Mouse (Mus musculus): ENCODE measurements around the gene Stau1. TPM values are rescaled to one million over a fixed set of nuclear protein-coding genes. Genes with fewer than 3 reads are reported as not detected.
"Not testable (repeated sequence)": the region's sequence is repeated elsewhere in the genome, so short reads cannot be mapped to it uniquely, and the experiment has no call there.

Stau1 gene
- 10 to 100 TPM; 33.3 to 37.3 (median 35.2) TPM for total RNA-seq (2022)

DNA sequence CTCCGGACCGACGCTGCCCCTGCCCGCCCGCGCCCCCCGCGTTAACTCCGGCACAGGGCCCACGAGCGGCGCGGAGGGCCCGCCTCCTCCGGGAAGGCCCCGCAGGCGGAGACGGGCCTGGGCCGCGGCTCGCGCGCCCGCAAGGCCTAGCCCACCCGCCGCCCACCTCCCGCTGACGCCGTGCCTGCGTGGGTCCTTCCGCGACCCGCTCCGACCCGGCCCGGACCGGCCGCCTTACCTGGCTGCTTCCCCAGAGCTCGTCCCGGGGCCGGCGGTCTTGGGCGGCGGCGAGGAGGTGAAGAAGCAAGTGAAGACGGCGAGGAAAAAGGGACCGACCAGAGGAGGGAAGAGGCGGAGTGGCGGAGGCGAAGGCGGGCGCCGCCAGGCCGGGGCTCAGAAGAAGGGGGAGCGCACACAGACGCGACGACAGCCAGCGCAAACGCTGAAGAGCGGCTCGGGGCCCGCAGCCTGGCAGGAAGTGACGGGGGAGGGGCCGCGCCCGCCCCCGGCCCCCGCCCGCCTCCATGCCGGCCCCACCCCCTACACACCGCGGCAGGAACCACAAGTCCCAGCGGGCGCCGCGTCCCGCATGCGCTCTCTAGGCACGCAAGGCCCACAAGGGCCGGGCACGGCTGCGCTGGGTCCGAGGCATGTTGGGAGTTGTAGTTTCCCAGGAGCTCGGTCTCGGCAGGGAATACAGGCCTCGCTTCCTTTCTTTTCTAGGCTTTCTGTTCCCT, at the start of gene Stau1:
Gene Stau1, minus strand, starts transcription at position 504 of the 737 bp plus-strand sequence.
- DNase-seq (ENCODE audit: low spot score in 2 of 2) = peak; percentile 90 to 96

DNA sequence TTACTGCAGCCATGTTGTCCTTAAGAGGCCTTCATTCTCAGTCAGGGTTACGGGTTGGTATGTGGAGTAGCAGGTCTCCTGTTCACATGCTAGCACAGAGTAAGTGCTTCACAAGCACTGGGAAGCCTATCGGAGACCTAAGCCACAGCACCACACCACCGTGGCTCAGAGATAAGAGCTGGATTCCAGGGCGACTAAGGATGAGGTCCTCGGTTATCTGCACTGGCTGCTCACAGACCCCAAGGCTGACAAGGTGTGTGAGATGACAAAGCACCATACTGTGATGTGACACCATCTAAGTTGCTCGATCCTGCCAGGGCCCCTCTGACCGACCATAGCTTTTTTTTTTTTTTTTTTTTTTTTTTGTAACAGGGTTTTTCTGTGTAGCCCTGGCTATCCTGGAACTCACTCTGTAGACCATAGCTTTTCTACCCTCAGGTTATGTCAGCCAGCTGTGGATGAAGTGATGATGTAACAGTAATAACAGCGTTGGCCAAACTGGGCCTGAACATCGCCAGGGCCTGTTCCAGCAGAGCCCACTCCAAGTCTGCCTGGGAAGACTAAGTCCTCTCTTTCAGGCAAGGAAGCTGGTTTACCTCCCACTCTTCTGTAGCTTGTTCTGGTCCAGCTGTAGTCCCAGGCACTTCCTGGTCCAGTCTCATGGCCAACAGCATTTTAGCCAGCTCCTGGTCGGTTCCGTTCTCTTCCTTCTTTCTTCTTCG, 47.5 kb upstream of the Stau1 start:
- DNase-seq (ENCODE audit: low spot score in 2 of 2) = no peak

DNA sequence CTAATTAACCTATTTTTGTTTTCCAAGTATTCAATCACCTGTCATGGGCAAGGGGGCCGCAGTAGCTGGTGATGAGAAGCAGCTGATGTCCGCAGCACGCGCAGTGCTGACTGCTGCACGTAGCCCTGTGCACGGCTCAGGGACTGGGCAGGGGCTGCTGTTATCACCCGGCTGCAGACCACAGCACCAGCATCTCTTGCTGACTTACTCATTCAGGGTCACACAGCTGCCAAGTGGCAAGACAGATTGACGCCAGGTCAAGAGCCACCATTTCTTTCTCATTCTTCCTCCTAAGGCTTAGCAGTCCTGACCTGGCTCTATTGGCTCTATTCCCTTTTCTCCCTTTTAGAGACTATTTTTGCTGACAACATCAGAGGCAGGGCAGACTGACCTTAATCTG, 43.3 kb upstream of the Stau1 start:
- DNase-seq (ENCODE audit: low spot score in 2 of 2) = no peak

DNA sequence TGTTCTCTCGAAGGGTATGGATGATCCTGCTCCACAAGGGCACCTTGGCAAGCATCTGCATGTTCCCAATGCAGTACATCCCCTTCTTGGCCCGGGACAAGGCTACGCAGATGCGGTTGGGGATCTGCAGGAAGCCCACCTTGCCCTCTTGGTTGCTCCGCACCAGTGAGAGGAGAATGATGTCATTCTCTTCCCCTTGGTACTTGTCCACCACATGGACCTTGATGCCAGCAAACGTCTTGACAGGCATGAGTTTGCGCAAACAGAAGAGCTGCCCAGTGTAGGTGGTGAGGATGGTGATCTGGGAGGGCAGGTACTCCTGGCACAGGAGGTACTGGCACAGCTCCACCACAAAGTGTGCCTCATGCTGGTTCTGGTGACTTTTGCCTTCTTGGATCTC, 42.6 kb upstream of the Stau1 start:
- DNase-seq (ENCODE audit: low spot score in 2 of 2) = no peak

DNA sequence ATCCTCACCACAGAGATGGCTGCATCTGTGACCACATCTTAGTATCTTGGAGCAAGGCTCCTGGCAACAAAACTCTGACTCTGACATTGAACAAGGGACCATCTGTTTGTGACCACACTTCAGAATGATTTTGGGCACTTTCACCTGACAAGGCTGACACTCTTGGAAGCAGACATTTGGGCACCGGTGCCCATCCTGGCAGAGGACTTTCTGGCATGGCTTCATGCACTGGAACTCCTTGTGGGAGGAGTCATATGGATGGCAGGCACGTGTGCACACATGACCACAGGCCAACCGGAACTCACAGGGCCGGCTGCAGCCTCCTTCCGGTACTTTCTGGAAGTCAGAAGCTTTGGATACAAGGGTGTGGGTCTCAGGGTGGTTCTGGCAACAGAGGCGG, 42.2 kb upstream of the Stau1 start:
- no peak for DNase-seq (ENCODE audit: low spot score in 2 of 2)

DNA sequence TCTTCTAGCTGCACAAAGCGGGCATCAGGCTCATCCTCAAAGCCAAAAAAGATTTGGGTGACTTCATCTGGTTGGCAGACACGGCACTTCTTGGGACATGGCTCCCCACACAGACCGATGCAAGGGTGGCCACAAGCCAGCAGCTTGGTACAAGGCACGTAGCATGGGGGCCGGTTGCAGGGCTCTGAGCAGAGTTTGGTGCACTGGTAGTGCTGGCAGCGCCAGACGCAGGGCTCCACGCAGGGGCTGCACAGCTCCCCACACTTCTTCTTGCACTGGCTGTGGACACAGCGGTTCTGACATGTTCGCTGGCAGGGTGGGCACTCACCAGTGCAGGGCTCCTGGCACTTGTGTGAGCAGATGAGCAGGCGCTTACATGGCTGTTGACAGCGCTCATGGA, 41.6 kb upstream of the Stau1 start:
- no peak for DNase-seq (ENCODE audit: low spot score in 2 of 2)

DNA sequence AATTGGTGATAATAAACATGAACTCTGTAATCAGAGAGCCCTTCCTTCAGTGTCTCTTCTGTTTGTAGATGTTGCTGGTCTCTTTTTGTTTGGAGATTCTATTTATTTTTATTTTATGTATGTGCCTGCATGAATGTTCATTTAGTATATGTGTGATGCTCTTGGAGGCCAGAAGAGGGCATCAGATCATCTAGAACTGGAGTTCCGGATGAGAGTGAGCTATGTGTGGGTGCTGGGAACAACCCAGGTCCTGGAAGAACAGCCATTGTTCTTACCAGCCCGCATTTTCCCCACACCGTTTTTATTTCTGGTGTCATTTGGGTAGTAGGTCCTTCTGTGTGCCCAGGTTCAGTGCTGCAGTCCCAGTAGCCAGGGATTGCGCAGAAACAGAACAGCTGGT, 34.4 kb upstream of the Stau1 start:
- DNase-seq (ENCODE audit: low spot score in 2 of 2) = no peak

DNA sequence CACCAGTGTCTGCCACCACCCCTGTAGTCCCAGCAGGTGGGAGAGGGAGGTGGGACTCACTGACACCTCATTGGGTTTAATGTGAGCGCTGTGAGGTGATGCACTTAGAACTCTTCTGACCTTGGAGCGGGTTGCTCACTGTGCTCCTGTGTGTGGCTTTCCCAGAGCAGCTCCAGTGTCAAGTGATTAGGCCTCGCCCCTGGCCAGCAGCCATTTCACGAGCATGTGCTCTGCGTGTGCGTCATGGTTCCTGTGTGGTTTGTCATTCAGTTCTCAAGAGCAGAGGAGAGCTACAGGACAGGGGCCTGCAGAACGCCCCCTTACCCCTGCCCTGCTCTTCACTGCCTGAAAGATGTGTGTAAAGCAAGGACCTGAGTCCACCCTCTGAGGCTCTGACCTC, 32.5 kb upstream of the Stau1 start:
- DNase-seq (ENCODE audit: low spot score in 2 of 2) = no peak

DNA sequence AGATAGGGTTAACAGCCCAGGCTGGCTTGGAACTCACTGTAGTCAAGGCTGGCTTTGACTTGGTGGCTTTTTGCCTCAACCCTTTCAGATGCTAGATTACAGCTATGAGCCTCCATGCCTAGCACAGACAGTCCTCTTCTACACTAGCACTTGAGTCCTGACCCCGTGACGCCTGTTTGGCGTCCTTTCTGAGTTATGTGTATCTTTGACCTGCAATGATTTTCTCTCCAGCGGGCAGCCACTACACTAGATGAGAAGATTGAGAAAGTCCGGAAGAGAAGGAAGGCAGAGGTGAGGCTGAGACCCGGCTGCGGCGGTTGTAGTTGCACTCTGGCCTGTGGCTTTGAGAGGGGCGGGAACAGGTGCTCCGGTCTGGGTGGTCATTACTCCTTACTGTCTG, 23.3 kb upstream of the Stau1 start:
- no peak for DNase-seq (ENCODE audit: low spot score in 2 of 2)

DNA sequence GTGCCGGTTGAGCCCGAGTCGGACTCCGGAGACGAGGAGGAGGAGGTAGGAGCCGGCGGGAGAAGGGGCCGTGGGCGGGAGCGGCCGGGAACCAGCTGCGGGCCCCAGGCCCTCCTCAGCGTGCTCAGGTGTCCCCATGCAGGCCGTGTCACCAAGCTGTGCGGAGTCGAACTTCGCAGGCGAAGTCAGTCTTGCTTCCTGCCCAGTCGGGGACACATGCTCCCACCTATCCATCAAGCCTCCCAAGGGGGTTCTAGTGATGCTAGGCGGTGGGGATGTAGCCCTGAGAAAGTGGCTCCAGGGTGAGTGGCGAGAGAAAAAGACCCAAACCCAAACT, 19.3 kb upstream of the Stau1 start:
- DNase-seq (ENCODE audit: low spot score in 2 of 2) = no peak

DNA sequence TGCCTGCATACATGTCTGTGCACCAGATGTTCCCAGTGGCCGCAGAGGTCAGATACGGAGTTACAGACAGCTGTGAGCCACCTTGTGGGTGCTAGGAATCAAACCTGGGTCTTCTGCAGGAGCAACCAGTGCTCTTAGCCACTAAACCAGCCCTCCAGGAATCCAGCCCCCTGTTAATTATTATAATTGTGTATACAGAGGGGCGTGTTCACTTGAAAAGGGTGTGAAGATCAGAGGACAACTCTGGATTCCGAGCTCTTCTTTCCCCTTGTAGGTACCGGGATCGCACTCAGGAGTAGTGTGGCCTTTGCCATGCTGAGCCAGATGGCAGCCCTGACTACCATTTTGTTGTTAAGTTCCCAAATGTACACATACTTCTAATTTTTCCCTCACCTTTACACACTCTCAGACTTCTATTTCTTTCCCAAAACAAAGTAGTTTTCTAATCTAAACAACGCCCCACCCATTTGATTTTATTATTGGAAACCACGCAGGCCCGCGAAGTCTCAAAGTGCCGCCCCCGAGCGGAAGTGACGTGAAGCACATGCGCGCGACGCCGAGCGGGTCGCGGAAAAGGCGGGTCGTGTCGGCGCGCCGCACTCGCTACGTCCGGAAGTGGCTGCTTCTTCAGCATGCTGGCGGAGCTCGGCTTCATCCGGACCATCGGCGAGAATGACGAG, 18.7 kb upstream of the Stau1 start, which contains the start of gene Ddx27:
Gene Ddx27, plus strand, starts transcription at position 492 of the 680 bp plus-strand sequence.
- peak; percentile 80 to 86 for DNase-seq (ENCODE audit: low spot score in 2 of 2)

DNA sequence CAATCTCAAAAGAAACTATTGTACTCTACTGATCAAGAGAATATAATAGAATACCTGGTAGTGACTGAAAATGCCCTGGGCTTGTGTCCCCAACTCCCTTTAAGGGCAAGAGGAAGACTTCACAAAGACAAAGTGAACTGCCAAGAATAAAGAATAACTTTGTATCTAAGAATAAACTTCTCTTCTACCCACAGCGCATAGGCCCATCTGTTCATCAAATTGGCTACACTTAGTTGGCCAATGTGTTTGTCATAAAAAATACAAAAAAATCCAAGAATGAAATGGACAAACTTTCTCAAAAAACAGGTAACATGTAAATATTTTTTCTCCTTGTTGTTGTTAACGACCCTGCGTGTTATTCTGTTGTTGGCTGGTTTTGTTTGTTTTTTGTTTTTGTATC, 14.4 kb upstream of the Stau1 start:
- DNase-seq (ENCODE audit: low spot score in 2 of 2) = no peak

DNA sequence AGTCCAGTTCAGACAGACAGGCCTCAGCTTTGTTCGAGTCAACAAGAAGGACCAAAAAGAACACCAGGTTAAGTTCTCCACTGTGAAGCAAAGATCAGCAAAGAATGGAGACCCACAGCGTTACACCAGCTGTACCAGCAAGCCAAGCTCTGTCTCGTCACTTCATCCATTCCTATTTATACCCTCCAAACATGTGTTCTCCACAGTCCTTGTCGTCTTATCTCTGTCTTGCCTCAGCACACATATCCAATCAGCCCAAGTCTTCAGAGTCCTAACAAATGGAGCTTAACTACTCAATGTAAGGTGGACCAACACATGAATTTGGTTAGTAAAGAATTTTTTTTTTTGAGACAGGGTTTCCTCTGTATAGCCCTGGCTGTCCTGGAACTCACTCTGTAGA, 13.4 kb upstream of the Stau1 start:
- no peak for DNase-seq (ENCODE audit: low spot score in 2 of 2)

DNA sequence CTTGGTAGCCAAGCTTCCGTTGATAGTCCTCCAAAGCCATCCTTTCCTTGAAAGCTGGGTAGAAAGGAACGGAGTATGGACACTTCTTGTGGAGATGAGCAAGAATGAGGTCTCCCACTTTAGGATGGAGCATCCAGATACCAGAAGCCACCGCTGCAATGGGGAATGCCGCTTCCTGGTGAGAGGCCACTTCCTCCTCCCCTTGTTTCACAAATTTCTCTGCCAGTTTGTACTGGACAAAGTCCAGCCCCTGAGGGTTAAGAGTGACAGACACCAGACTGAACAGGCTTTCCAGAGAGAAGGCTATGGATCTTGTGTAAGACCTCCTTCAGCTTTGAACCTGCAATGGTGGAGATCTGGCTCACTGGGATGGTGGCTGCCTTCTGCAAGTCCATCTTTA, 11.5 kb upstream of the Stau1 start:
- DNase-seq (ENCODE audit: low spot score in 2 of 2) = not testable (repeated sequence)

DNA sequence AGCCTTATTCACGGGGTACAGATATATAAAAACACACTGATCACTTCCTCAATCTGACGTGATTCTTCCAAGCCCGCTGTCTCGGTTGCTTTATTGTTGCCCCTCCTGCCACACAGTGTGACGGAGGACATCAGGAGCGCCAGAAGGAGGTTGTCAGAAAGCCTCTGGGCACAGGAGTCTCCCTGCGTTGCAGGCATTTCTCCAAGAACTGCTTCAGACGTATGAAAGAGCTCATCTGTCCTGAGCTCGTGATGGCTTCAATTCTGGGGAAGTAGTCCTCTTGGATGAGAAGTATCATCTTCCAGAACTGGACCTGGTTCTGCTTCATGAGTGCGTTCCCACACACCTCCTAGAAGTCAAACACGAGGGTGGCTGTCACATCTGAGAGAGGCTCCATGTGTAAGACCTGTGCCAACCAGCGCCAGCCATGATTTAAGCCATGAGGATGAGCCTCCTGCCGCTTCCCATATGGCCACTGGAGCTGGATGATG, 10.9 kb upstream of the Stau1 start:
- DNase-seq (ENCODE audit: low spot score in 2 of 2) = no peak

DNA sequence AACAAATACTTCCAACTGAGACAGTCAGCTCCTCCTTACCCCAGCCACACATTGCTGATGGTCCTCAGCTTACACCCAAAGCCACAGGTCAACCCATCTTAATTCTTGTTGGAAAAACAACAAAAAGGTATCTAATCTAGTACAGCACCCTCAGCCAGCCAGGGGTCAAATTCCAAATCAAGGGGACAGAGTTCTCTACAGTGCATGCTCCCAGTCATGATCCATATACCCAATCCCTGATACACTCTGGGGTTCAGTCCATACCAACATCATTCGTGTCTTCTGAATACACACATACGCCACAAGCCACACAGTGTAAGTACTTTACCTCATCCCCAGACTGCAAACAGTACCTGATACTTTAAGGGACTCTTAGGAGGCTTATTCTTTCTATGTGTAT, 10.3 kb upstream of the Stau1 start:
- no peak for DNase-seq (ENCODE audit: low spot score in 2 of 2)

DNA sequence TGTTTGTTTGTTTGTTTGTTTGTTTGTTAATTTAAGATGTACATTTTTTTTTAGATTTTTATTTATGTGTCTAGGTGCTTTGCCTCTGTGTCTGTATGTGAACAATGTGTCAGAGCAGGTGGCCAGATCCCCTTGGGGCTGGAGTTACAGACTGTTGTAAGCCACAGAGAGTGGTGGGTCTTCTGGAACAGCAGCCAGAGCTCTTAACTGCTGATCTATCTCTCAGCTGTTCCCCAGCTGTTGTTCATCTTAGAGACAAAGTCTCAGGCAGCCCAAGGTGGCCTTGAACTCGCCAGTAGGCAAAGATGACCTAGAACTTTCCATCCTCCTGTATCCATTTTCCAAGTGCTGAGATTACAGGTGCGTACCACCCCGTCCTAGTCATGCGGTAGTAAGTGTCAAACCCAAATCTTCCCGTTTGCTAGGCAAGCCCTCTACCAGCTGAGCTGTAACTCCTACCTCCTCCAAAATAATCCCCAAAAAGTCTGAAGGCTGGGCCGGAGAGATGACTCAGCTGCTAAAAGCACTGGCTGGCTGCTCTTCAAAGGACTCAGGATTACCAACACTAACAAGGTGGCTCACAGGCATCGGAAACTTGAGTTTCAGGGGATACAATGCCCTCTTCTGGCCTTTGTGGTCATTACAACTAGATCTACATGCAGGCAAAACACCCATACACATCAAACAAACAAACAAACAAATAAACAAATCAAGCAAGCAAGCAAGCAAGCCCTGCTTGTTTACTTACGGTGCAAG, 8.2 kb upstream of the Stau1 start:
- DNase-seq (ENCODE audit: low spot score in 2 of 2) = peak; percentile 48 to 54

DNA sequence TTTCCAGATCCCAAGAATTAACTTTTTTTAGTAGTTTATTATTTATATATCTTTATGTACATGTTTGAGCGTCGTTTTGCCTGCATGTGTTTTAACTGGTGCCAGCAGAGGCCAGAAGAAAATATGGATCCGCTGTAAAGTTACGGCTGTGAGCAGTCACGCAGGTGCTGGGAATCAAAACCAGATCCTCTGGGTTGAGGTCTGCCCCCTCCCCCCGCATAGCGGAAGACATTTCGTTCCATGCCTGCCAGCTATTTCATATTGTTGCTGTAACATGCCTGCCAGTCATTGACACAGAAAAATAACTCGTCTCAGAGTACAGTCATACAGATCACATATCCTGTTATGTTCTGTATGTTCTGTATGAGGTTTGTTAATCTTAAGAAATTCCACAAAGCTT, 5.4 kb upstream of the Stau1 start:
- no peak for DNase-seq (ENCODE audit: low spot score in 2 of 2)

DNA sequence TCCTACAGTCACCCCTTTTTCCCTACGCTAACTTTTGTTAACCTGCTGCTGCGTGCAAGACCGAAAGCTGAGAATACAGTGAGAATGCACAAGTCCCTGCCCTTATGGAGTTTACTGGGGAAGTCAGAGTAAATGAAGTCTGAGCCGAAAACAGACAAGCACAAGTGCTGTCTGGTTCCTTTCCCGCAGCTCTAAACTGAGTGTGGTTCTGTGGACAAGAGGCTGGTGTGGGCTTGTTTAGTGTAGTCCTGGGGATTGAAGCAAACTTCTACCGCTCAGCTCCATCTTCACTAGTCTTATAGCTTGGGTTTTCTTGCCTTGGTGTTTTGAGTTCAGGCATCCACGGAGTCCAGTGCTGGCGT, 415 bp upstream of the Stau1 start:
- DNase-seq (ENCODE audit: low spot score in 2 of 2) = no peak

DNA sequence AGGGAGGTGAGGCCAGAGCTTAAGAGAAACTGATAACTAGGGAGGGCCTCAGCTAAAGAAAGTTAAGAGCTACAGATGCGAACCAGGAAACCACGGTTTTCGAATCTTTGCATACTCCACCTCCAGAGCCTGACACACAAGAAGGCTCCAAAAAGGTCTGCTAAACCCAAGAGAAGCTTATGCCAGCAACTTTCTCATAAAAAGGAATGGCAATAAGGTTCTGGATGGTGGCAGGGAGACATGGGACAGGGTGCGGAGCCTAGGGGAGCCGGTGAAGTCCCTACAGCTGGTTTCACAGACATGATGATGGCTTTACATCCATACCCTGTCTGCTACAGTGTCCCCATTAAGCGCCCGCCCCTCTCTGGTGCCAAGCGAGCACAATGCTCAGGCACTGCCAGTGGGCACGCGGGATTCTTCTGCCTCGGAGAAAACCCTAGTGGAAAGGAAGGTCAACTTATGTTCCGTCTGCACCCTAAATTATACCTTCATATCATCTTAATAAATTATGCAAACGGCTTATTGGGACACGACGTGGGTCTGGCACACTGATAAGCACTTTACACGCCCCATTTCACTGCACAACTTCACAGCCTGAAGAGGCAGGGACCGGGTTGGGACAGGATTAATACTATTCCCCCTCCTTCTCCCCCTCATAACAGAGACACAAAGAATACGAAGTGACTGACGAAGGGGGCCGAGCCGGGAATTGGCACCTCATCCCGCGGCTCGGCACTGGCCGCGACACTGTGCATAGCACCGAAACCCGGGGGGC, 891 bp downstream of the Stau1 start:
- DNase-seq (ENCODE audit: low spot score in 2 of 2) = no peak

DNA sequence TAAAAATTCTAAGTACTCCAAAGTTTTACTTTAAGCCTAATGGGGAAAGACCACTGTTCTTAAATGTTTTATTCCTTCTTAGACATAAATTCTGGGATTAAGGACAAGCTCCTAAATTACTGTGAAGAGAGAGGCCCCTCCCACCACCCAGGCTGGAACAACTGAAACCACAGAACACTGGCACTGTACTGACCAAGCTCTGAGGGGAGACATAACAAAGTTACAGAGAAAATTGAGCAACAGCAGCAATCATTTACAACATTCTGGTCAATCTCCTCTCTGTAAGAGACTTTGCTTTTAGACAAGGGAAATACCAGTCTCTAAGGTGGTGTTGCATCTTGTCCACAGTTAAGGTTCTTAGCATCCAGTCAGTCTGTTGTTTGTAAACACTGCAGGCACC, 4.2 kb downstream of the Stau1 start:
- no peak for DNase-seq (ENCODE audit: low spot score in 2 of 2)

All from gastrocnemius, adult 8-10 months (tissue).